Mouse (Mus musculus) forebrain, embryonic 10.5 days (tissue): Measurements from ENCODE around the gene Gm8994. TPM values are rescaled to one million over a fixed set of nuclear protein-coding genes. Genes with fewer than 3 reads are reported as not detected.
"Not testable (repeated sequence)": the region's sequence is repeated elsewhere in the genome, so short reads cannot be mapped to it uniquely, and the experiment has no call there.

Source experiments
- DNase-seq: peaks from one replicate; pipeline ENCODE4 v3.0.0-alpha.2; 2017; ENCODE audit warnings: low spot score; ENCODE audit errors: extremely low spot score
- H3K27ac ChIP-seq: fragments of 300-500 bp; sonication (generic); 2 replicates; pipeline ENCODE4 v1.5.1; 2016; ENCODE audit warnings: mild to moderate bottlenecking
- H3K27me3 ChIP-seq: fragments of 300-500 bp; sonication (generic); 2 replicates; pipeline ENCODE4 v1.6.1; 2016; ENCODE audit warnings: mild to moderate bottlenecking; ENCODE audit not compliant: poor library complexity, severe bottlenecking
- H3K36me3 ChIP-seq: fragments of 300-500 bp; sonication (generic); replicated peaks from 2 replicates; pipeline ENCODE4 v1.6.1; 2016; ENCODE audit warnings: mild to moderate bottlenecking, moderate library complexity
- H3K4me1 ChIP-seq: fragments of 300-500 bp; sonication (generic); 2 replicates; pipeline ENCODE4 v1.6.1; 2016
- H3K4me3 ChIP-seq: fragments of 300-500 bp; sonication (generic); 2 replicates; pipeline ENCODE4 v1.5.1; 2016; ENCODE audit warnings: mild to moderate bottlenecking, moderate library complexity
- H3K9me3 ChIP-seq: fragments of 300-500 bp; sonication (generic); 2 replicates; pipeline ENCODE4 v1.6.1; 2016; ENCODE audit warnings: mild to moderate bottlenecking, moderate library complexity
- WGBS: fragments of 180-500 bp; shearing (Covaris S2); methylation state at CpG from one replicate; pipeline ENCODE4 v1.1.7; 2016; 5-methylcytosine and 5-hydroxymethylcytosine counted together
- polyA plus RNA-seq: library from polyadenylated mRNA; unstranded; fragments of >200 nt; fragmentation: Nextera tagmentation; extraction: Ambion mirVana; gene quantifications from 2 replicates; pipeline ENCODE4 v1.2.1, GENCODE M21; 2016

Gm8994 gene
- not detected in 2 replicates for polyA plus RNA-seq

- not testable (repeated sequence) for H3K4me1 ChIP-seq, H3K36me3 ChIP-seq, H3K4me3 ChIP-seq, DNase-seq, H3K27me3 ChIP-seq, H3K27ac ChIP-seq, H3K9me3 ChIP-seq
- 95% methylated on average over 4 of the region's 4 CpGs for WGBS
These were observed at the start of gene Gm8994 for GRCm38 (mm10) chr6:136327239-136327638. Gene Gm8994 (plus strand): TSS chr6:136327539.

DNA sequence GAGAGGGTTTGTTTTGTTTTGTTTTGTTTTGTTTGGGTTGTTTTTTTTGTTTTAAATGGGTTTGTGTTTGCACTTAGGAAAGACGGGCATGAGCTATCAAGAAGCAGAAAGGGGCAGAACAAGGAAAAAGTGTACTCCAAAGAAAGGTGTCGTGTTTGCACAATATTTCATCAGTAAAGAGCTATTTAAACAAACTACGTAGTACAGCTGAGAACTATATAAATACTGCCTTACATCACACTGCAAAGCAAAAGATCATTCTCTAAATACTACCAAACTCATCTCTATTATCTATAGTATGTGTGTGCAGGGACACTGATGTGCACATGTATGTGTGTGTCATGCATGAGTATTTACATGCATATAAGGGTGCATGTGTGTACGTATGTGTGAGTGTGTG, 49.7 kb upstream of the Gm8994 start:
- Histone ChIP-seq H3K4me1 (no peaks in the 10 kb centered on the region), H3K27ac (no peak overlapping the region), H3K36me3 (no peaks in the 10 kb centered on the region), H3K4me3 (no peak overlapping the region), H3K9me3 (no peaks in the 10 kb centered on the region), H3K27me3 (no peaks in the 10 kb centered on the region)
- WGBS, result 88% methylated on average over 4 of the region's 4 CpGs
- no peak for DNase-seq

DNA sequence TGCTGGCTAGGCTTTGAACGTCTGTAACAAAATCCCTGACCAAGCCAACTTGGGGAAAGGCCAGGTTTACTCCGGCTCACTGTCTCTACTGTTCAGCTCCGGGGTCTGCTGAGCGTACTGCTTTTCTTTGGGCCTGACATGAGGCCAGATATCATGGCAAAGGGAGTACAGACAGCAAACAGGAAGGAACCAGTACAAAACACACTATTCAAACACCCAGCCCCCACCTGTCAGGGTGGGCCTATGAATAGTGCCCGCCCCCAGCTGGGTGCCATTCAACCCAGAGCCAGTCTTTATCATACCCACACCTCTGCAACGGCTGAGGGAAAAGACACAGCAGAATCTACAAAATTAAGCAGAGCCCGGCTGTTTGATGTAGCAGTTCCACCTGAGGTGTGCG, 42.8 kb upstream of the Gm8994 start:
- Histone ChIP-seq H3K4me1 (no peaks in the 10 kb centered on the region), H3K4me3 (no peak overlapping the region), H3K9me3 (no peaks in the 10 kb centered on the region), H3K36me3 (no peaks in the 10 kb centered on the region), H3K27ac (no peak overlapping the region), H3K27me3 (no peaks in the 10 kb centered on the region)
- 84% methylated on average over 8 of the region's 8 CpGs for WGBS
- no peak for DNase-seq

DNA sequence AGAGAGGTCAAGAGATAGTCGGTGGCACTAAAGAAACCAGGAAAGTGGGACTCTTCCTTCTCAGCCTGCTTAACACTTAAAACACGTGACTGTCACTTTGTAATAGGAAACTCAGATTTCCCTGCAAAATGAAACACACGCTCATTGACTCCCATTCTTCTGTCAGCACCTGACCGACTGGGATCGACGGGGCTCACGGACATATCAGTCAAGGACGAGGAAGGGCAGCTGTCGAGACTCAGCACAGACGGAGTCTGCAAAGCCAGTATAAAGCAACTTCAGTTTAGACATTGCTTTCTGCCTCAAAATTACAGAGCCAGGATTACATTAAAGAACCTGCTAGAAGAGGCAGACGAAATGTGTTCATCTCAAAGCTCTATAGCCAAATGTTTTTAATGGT, 41.2 kb upstream of the Gm8994 start:
- DNase-seq, result no peak
- Histone ChIP-seq H3K36me3 (no peaks in the 10 kb centered on the region), H3K4me3 (no peak overlapping the region), H3K4me1 (no peaks in the 10 kb centered on the region), H3K27ac (no peak overlapping the region), H3K9me3 (no peaks in the 10 kb centered on the region), H3K27me3 (no peaks in the 10 kb centered on the region)
- WGBS, result 93% methylated on average over 11 of the region's 11 CpGs

GRCm38 (mm10) chr6:136286589-136286988, 40.8 kb upstream of the Gm8994 start:
- H3K4me3 ChIP-seq, result no peak overlapping the region
- H3K27me3 ChIP-seq, result no peaks in the 10 kb centered on the region
- H3K36me3 ChIP-seq, result no peaks in the 10 kb centered on the region
- H3K27ac ChIP-seq, result no peak overlapping the region
- no peak for DNase-seq
- no peaks in the 10 kb centered on the region for H3K9me3 ChIP-seq
- no peaks in the 10 kb centered on the region for H3K4me1 ChIP-seq
- WGBS, result 92% methylated on average over 4 of the region's 4 CpGs

DNA sequence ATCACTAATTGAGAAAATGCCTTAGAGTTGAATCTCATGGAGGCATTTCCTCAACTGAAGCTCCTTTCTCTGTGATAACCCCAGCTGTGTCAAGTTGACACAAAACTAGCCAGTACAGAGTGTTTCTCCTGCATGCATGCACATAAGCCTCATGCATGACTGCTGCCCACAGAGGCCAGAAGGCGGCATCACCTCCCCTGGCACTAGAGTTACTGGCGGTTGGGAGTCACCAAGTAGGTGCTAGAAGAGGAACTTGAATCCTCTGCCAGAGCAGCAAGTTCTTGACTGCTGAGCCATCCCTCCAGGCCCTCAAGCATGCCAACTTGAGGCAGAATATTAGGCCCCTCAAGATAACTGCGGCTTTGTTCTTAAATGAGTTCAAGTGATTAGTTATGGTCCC, 35.9 kb upstream of the Gm8994 start:
- Histone ChIP-seq H3K27ac (no peak overlapping the region), H3K4me3 (no peak overlapping the region), H3K36me3 (no peaks in the 10 kb centered on the region), H3K4me1 (no peaks in the 10 kb centered on the region), H3K9me3 (no peaks in the 10 kb centered on the region), H3K27me3 (no peaks in the 10 kb centered on the region)
- 97% methylated on average over 3 of the region's 3 CpGs for WGBS
- DNase-seq, result no peak

DNA sequence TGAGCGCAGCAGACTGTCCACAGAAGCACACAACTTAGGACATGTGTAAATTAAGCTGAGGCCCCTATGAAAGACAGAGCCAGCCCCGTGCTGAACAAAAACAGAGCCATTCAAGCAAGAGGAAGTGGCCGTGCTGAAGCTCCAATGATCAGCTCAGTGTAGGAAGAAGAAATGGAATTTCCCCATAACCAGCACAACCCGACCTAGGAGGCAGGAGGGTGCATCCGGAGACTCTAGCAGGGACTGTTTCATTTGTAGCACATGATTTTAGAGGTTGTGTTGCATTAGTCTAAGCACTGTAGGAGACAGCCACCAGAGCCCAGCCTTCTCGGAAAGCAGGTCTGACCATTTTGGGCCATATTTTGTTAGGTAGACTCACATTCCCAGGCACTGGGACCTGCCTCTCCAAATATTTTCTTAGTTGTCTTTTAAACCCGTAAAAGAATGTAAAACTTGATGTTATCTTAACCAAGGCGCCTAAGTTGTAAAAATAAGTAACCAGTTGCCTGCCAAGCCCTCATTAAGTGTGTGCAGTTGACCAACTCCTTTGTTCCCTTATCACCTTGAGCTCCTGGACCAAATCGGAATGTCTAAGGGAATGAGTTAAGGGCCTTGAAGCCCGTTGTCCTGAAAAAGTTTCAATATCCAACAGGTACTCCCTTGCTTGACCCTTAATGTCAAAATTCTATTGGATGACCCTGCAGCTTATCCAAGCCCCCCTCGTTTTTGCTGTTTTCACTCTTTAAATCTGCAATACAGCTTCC, 35.2 kb upstream of the Gm8994 start:
- no peaks in the 10 kb centered on the region for H3K9me3 ChIP-seq
- no peak overlapping the region for H3K27ac ChIP-seq
- no peak overlapping the region for H3K4me3 ChIP-seq
- H3K36me3 ChIP-seq, result no peaks in the 10 kb centered on the region
- no peaks in the 10 kb centered on the region for H3K4me1 ChIP-seq
- 82% methylated on average over 11 of the region's 11 CpGs for WGBS
- H3K27me3 ChIP-seq, result no peaks in the 10 kb centered on the region
- no peak for DNase-seq

- H3K36me3 ChIP-seq, result no peaks in the 10 kb centered on the region
- H3K4me1 ChIP-seq, result no peaks in the 10 kb centered on the region
- 88% methylated on average over 6 of the region's 6 CpGs for WGBS
- H3K9me3 ChIP-seq, result no peaks in the 10 kb centered on the region
- no peak overlapping the region for H3K27ac ChIP-seq
- DNase-seq, result no peak
- no peaks in the 10 kb centered on the region for H3K27me3 ChIP-seq
- no peak overlapping the region for H3K4me3 ChIP-seq
These were observed 33.6 kb upstream of the Gm8994 start for GRCm38 (mm10) chr6:136293700-136294099.

GRCm38 (mm10) chr6:136295821-136296220, 31.5 kb upstream of the Gm8994 start:
- 83% methylated on average over 4 of the region's 4 CpGs for WGBS

DNA sequence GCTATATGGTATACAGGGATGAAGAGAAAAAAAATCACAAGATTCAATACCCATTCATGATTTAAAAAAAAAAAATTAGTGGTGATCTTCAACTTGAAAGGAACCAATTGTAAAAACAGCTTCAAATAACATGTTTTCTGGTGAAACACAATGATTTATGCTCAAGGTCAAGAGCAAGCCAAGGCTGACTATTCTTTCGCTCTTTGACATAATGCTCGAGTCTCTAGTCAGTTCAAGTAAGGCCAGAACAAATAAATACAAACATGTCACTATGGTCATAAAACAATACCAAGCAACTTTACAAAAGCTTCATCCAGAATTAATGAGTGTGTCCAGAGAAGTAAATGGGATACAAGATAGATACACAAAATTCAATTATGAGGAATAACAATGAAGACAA, 31.1 kb upstream of the Gm8994 start:
- Histone ChIP-seq H3K36me3 (no peaks in the 10 kb centered on the region), H3K4me3 (no peak overlapping the region), H3K9me3 (no peaks in the 10 kb centered on the region), H3K27ac (no peak overlapping the region), H3K27me3 (no peaks in the 10 kb centered on the region), H3K4me1 (no peaks in the 10 kb centered on the region)
- 94% methylated on average over 2 of the region's 2 CpGs for WGBS
- DNase-seq, result no peak

More at GRCm38 (mm10) chr6:136295821-136296220, 31.5 kb upstream of the Gm8994 start:
- Histone ChIP-seq H3K27ac (no peak overlapping the region), H3K4me1 (no peaks in the 10 kb centered on the region), H3K4me3 (no peak overlapping the region), H3K9me3 (no peaks in the 10 kb centered on the region), H3K27me3 (no peaks in the 10 kb centered on the region), H3K36me3 (no peaks in the 10 kb centered on the region)
- no peak for DNase-seq

GRCm38 (mm10) chr6:136303514-136303913, 23.8 kb upstream of the Gm8994 start:
- no peak overlapping the region for H3K4me3 ChIP-seq
- H3K27me3 ChIP-seq, result no peaks in the 10 kb centered on the region
- H3K36me3 ChIP-seq, result no peaks in the 10 kb centered on the region
- no peak overlapping the region for H3K27ac ChIP-seq
- H3K9me3 ChIP-seq, result no peaks in the 10 kb centered on the region
- DNase-seq, result no peak
- 0 out of 2 replicates have a peak, but pooled peaks cover 3% of the 10 kb centered on the region for H3K4me1 ChIP-seq

DNA sequence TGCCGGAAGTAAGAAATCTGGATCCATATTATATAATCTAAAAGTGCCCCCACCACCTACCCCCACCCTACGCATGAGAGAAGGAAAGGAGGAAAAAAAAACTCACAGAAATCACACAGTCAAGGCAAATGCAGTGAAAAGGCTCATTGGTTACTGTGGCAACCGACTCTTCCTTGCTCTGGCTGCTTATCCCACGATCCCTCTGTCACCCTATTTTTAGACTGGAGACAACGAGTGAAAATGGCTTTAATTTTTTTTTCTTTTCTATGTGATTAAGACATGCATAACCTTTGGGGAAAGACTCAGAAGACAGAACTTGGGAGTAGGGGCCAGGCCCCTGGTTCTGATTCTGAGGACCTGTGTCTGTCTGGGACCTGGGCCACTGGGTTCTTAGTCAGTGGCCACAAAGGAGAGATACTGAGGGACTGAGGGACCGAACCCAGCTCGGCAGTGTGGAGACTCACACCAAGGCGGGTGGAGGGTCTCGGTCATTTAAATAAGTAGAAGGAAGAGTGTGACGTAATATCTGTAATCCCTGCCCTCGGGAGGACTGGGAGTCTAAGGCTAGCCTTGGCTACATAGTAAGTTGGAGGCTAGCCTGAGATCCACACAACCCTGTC, 22.9 kb upstream of the Gm8994 start:
- Histone ChIP-seq H3K4me3 (no peak overlapping the region), H3K27ac (no peak overlapping the region), H3K27me3 (no peaks in the 10 kb centered on the region), H3K9me3 (no peaks in the 10 kb centered on the region), H3K36me3 (no peaks in the 10 kb centered on the region), H3K4me1 (0 out of 2 replicates have a peak, but pooled peaks cover 3% of the 10 kb centered on the region)
- 83% methylated on average over 11 of the region's 11 CpGs for WGBS
- no peak for DNase-seq

DNA sequence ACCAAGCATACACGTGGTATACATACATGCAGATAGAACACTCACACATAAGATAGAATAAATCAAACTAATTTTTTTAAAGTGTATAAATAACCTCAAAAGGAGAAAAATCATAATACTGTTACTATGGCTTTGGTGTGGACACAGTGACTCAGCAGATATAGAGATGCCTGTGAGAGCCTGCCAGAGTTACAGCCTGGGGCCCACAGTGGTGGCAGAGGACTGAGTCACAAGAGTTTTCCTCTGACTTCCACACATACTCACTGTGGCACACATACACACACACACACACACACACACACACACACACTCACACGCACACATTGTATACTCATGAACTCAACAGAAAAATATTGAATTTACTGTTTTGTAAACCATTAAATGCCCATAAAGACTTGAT, 17.9 kb upstream of the Gm8994 start:
- H3K4me3 ChIP-seq, result no peak overlapping the region
- no peaks in the 10 kb centered on the region for H3K27me3 ChIP-seq
- H3K4me1 ChIP-seq, result 0 out of 2 replicates have a peak, but pooled peaks cover 3% of the 10 kb centered on the region
- no peaks in the 10 kb centered on the region for H3K36me3 ChIP-seq
- no peak overlapping the region for H3K27ac ChIP-seq
- no peak for DNase-seq
- 93% methylated on average over 2 of the region's 2 CpGs for WGBS
- H3K9me3 ChIP-seq, result no peaks in the 10 kb centered on the region
